Mouse (Mus musculus): Measurements from ENCODE around the gene Tubb2a.
"Not testable (repeated sequence)": the region's sequence is repeated elsewhere in the genome, so short reads cannot be mapped to it uniquely, and the experiment has no call there.

Tubb2a gene

DNA sequence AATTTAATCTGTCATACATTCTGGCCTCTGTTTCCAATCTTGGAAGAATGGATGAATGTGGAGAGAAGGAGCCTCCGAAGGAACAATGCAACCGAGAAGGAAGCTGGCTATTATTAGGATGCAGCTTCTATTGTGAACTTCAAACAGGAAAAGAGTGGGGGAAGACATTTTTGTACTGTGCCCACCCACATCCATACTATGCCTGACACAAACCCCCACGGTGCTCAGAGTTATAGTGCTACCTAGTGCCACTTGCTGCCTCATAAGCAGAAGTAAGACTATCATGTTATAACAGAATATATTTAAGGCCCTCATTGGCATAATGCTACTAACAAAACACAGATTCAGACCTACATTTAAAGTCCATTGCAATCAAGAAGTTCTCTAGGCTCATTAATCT is 11.6 kb upstream of the Tubb2a start:
- no peak for DNase-seq (ENCODE audit: low spot score)

DNA sequence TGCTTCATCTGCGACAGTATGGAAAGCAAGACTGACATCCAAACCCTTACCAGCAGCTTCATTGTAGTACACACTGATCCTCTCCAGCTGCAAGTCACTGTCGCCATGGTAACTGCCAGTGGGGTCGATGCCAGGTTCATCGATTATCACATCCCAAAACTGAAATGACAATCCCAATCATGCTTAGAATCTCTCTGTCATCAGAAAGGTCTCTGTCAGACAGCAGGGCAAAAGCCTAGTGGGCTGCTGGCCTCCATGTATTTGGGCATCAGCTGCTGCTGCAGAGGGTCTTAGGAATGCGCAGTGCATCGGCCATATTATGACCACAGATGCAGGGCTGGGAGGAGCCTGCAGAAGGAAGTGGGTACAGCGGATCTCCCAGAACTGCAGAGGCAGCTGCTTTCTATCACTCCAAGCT is 11.1 kb upstream of the Tubb2a start:
- DNase-seq (ENCODE audit: low spot score), result no peak

DNA sequence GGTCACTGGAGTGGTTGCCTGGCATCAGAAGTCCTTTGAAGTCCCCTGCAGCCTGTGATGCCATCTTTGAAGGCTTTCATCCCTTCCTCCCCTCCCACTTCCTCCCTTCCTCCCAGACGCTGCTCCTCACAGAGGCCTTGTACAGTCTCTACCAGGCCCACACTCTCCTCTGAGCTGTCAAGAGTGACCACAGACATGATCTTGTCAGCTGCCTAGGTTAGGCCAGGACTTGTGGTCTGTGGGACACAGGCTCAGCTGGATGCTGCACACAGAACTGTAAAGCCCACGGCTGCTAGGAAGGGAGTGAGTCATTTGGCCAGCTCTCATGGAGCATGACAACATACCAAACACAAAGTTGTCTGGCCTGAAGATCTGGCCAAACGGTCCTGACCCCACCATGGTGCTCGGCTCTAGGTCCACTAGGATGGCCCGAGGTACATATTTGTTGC is 10.4 kb upstream of the Tubb2a start:
- not testable (repeated sequence) for DNase-seq (ENCODE audit: low spot score)

DNA sequence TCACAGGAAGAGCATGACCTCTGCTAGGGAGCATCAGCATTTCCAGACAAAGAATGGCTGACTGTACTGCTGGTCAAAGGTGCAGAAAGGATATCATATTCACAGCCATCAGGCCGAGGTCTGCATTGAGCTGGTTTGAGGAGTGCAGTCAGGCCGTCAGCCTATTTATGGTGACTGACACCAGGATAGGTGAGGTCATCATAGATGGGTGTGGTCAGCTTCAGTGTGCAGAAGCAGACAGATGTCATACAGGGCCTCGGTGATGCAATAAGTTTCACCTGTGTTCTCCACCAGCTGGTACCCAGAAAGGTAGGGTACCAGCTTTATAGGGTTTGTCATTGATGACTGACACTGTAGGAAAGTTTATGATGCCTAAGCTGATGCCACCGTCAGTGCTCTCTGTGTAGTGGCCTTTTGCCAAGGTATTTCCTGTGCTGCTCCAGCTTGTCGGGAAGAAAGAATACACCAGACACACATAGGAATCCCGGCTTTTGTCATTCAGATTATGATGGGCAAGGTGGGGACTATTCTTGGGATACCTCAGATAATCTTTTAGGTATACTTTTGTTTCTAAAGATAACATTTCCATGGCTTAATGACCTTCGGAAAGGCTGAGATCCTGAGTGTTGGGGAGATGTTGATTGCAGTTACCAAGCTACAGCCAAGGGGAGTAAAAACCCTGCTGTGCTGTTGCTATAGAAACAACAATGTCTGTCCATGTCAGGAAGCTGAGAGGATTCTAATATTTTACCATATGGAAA is 9.4 kb upstream of the Tubb2a start:
- DNase-seq (ENCODE audit: low spot score), result no peak

DNA sequence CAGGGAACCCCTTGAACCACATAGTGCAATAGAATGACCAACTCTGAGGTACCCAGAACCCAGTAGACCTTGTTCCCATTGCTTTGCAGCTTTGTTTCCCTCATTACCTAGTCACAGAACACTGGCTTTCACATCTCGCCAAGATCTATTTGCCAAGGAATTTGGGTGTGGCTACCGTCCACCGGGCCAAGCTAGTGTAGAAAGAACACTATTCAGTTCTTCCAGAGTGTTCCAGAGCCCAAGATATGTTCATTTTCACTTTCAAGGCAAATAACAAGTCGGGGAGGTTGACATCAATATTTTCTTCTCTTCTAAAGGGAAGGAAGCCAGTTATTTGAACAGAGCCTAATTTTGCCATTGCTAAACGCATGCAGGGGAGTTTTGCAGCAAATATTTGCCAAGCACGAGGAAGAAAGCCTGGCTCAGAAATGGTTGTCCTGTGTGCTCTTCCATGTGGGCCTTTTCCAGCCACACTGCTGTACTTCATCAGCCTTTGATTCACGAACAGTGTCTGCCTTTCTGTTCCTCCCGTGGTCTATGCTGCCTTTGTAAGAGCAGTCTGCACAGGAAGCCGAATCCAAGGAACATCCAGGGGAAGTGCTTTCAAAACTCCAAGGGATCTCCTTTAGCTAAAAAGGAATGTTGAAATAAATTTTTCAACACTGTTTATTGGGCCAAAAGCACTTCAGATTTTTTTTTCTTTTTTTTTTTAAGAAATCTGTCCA is 6.4 kb upstream of the Tubb2a start:
- DNase-seq (ENCODE audit: low spot score), result no peak

DNA sequence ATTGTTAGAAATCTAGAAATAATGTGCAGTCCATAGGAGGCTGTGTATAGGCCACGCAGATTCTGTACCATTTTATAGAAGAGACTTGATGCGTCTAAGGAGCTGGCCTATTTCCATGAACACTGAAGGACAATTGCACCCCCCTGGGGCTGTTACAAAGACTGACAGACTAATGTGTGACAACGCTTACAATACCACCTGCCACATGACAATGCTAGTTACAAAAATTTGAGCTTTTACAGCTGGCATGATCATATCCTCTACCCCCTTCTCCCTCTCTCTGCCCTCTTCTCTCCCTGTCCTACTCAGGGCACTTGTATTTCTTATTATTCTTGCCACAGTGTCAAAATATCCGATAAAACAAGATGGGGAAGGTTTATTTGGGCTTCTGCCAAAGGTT is 4.1 kb upstream of the Tubb2a start:
- DNase-seq (ENCODE audit: low spot score), result no peak

DNA sequence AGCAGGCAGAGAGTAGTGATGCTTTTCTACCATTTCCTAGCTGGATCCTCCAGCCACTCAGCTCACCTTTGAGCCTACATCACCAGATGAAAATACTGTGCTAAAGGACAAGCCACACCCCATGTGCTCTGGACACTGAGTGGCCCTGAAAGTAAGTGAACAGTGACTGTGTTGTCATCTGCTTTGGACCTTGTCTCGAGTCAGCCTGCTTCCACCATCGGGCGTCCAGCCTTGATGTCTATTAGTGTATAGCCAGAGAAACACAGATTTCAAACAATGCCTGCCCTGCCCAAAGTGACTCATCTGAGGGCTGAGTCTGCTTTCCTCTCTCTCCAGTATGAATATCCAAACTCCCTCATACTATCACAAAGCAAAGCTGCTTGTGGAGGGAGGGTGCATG is 2.0 kb upstream of the Tubb2a start:
- no peak for DNase-seq (ENCODE audit: low spot score)

DNA sequence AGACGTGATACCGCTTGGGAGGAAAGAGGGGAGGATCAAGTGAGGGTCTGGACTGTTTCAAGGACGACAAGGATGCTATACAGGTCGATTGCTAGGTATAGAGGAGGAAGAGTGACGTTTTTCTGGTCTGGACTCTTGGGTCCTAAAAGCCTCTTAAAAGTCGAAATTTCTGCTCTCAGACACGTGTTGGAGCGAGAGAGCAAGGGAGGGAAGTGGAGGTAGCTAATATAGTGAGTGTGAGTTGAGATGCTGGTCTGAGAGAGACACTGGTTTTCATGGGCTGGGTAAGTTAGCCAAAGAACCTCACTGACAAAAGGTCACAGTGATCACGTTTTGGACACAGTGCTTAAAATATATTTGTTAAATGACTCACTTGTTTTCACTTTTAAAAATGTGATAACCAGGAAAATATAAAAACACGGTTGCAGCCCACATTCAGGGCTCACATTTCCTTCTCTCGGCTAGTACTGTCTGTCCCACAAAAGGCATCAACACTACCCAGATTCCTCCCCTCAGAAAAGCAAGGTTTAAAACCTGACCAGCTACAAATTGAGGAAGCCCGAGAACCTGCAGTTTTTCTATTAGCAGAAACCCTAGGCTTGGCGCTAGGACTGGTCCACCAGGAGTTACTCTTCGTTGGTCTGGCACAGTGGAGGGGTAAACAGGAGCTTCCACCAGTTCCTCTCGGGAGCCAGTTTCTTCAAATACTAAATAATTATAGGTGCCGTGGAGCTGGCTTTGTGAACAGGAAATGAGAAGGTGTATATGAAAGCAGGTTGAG is 883 bp upstream of the Tubb2a start:
- DNase-seq (ENCODE audit: low spot score), result no peak

DNA sequence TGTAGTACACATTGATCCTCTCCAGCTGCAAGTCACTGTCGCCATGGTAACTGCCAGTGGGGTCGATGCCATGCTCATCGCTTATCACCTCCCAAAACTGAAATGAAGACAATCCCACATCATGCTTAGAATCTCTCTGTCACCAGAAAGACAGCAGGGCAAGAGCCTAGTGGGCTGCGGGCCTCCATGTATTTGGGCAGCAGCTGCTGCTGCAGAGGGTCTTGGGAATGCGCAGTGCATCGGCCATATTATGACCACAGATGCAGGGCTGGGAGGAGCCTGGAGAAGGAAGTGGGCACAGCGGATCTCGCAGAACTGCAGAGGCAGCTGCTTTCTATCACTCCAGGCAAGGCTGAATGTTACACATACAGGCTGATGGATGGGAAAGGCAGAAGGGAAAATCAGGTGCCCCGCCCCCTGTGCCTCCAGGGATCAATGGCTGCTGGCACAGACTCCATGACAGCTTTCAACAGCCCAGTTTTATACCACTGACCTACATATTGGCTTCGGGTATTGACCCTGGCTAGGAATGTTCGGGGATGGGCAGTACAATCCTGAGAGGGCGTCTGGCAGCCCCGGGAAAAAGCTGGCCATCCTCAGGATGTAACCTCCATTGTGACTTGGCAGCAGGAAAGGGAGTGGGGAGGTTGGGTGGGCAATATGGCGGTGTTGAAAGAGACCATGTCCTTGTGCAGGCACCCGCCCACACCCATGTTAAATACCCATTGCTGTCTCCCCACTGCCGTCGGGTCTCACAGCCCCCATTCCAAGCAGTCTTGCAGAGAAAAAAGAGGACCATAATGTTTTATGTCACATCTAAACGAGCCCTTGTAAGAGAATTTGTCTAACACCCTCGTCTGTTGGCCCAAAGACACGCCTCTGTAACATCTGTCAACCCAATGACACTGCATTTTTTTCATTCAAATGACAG is 981 bp downstream of the Tubb2a start:
- no peak for DNase-seq (ENCODE audit: low spot score)

DNA sequence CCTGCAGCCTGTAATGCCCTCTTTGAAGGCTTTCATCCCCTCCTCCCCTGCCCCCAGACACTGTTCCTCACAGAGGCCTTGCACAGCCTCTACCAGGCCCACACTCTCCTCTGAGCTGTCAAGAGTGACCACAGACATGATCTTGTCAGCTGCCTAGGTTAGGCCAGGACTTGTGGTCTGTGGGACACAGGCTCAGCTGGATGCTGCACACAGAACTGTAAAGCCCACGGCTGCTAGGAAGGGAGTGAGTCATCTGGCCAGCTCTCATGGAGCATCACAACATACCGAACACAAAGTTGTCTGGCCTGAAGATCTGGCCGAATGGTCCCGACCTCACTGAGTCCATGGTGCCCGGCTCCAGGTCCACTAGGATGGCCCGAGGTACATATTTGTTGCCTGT is 1.9 kb downstream of the Tubb2a start:
- DNase-seq (ENCODE audit: low spot score), result not testable (repeated sequence)

DNA sequence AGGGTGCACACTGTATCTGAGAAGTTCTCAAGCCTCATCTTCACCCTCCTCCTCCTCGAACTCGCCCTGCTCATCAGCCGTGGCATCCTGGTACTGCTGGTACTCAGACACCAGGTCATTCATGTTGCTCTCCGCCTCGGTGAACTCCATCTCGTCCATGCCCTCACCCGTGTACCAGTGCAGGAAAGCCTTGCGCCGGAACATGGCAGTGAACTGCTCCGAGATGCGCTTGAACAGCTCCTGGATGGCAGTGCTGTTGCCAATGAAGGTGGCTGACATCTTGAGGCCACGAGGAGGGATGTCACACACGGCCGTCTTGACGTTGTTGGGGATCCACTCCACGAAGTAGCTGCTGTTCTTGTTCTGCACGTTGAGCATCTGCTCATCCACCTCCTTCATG is 3.4 kb downstream of the Tubb2a start:
- not testable (repeated sequence) for DNase-seq (ENCODE audit: low spot score)

DNA sequence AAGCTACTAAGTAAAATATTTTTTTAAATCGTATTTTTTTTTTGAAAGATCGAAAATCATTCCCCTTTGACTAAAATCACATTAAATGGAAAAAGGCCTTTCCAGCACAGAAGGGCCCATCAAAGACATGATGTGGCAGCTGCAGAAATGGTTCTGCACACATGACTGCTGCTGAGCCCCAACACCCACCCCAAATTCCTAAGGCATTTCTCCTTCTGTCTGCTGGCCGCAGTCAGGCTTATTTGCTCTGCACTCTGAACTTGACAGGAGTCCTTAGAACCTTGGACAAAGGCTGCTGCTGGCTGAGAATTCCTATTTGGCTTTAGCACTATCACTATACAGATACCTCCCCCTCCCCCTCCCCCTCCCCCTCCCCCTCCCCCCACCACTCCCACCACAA is 5.0 kb downstream of the Tubb2a start:
- DNase-seq (ENCODE audit: low spot score), result no peak

DNA sequence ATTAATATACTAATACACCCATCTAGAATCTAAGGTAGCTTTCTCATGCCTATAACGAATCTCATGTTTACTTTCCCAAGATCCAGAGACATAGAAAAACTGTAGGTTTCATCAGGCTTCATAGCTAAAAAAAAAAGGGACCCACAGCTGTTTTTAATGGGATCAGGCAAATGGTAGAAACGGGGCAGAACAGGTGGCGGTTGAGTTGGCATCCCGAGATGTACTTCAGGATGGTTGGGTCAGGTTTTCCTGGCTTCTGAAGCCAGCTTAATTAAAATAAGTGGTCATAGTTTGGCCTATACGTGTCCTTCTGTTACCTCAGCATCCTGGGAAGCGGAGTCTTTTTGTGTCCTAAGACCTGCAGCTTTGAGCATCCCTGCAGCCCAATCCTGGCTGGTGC is 6.0 kb downstream of the Tubb2a start:
- no peak for DNase-seq (ENCODE audit: low spot score)

DNA sequence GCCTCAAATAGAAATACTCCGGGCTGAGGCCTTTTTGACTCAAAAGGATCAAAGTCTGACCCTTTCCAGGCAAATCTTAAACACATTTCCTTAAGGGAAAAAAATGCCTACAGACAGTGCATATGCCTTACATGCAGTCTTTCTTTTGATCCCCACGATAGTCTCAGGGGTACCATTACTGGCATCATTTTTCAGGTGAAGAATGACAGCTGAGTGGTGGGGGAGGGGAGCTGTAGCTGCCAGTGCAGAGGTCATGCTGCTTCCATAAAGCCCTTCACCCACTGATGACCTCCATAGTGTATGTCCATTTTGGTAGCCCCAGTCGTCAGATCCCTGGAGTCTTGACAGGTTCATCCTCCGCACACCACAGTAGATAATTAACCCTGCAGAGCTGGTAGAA is 7.5 kb downstream of the Tubb2a start:
- no peak for DNase-seq (ENCODE audit: low spot score)

DNA sequence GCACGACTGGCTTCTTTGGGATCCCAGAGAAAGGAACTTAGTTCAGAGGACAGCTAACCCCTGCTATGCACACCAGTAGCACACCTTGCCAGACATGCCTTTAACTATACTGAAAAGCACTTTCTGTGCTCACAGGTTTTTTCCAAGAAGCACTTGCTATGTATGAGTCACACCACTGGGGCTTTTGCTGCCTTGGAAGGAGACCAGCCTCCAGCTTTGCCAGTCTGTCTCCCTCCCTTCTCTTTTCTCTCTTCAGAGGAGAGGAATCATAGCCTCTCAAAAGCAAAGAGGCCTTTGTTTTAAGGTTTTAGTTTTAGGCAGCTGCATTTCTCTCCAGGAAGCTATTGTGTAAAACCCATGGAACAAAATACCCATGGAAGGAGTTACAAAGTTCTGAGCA is 11.5 kb downstream of the Tubb2a start:
- DNase-seq (ENCODE audit: low spot score), result no peak

DNA sequence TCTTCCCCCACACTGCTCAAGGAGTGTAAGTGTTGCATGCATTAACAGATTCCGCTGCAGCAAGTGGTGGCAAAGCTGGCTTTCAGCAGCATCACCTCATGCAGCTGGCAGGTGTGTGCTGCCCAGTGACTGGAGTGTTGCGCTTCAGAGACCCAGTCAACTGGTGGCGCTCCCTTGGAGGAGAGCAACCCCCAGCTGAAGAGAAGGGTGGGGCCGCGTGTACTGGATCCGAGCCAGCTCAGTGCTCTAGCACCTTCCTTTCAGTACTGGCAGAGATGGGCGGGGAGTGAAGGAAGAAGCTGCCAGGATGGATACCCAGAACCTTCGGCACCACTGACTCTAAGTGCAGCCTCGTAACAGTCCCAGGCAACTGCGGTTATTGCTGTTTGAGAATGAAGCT is 15.3 kb downstream of the Tubb2a start:
- DNase-seq (ENCODE audit: low spot score), result no peak

DNA sequence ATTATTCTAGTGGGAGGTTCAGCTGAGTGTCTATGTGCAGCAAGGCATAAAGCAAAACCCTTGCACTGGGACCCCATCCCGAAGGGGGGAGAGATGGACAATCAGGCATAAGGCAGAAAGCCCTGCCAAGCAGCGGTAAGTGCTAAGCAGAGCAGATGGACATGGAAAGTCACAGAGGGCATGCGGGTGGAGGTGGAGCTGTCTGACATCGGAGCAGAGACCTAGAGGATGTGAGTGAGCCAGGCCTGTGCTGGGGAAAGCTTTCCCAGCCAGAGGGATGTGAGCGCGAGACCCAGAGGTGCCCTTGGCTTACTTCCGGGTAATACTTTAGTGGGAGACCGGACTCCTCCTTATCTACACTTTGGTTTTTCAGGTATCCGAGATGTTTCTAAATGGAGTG is 17.7 kb downstream of the Tubb2a start:
- DNase-seq (ENCODE audit: low spot score), result no peak

DNA sequence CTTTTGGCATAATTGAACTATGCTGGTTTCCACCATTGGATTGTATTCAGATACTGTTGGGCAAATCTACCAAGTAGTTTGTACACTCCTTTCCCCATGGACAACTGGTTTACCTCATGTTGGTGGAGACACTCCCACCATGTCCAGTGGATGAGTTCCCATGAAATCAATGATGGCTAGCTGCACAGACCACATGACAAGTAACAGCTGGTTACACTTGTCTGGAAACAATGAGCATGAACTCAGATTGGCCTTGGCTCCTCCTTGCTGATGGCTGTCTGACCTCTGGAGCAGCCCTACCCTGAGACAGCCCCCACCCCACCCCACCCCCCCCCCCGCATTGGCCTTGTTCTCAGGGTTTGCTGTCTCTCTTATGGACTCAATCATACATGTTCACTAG is 20.6 kb downstream of the Tubb2a start:
- DNase-seq (ENCODE audit: low spot score), result no peak

DNA sequence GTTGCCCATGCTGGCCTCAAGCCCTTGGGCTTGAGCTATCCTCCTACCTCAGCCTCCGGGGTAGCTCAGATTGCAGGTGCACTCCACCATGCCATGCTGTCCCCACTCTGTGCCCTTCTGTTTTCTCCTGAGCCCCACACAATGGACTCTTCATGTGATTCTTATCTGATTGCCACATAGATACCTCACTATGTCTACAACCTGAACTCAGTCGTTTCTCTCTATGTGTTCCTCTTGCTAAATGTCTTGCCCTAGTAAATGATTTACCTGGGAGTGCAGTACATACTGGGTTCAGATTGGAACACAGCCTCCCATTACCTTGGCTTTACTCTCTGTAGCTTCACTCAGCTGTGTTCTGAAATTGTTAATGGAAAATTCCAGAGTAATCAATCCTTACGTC is 22.8 kb downstream of the Tubb2a start:
- no peak for DNase-seq (ENCODE audit: low spot score)

DNA sequence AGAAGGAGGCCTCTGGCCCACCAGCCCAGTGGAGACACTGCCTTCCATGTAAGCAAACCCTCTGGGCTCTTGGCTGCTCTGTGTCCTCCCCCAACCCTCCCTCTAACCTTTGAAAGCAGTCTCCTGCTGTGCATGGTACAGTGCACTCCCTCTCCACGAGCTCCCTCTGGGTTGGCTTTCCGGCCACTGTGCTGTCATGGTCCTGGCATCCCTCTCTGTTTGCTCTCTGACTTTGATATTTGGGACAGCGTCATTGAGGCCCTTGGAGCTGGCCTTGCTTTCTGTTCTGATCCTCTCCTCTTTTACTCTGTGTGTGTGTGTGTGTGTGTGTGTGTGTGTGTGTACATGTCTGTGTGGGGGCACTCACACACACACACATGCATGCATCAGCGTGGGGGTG is 23.4 kb downstream of the Tubb2a start:
- DNase-seq (ENCODE audit: low spot score), result no peak

DNA sequence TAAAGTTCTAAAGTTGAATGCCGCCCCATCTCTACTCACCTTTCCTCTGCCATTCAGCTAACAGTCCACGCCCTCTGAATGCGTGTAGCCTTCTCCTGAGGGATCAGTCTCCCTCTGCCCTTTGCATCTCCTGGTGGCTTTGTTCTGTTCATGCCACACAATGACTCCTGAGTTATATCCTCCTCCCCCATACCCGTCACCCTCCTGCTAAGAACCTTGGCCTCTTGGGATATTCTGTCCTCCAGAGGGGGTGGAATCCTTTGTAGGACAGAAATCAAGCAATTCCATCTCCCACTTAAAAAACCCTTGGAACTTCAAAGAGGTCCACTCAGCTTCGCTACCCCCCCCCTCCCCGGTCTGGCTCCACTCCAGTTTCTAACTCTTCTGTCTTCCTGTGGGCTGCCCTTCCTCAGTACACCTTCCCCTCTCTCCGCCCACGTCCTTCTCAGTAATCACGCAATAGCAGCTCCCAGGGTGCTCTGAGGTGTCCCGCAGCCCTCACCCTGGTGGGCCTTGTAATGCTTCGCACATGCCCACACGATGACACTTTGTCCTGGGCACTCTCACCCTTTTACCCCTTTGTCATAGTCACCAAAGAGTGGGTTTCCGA is 24.0 kb downstream of the Tubb2a start:
- no peak for DNase-seq (ENCODE audit: low spot score)

Measured in left cerebral cortex, adult 11 months (tissue).